Mouse (Mus musculus) cerebellum, adult 2 months (tissue): ENCODE results near the gene 2310034G01Rik.

Source experiments
- CTCF ChIP-seq: fragments of 200-500 bp; IDR thresholded peaks from 2 replicates; pipeline ENCODE4 v1.5.1; 2011; ENCODE audit warnings: low read depth, mild to moderate bottlenecking, control low read depth, low read length, moderate library complexity, borderline replicate concordance; ENCODE audit not compliant: insufficient read depth
- POLR2A ChIP-seq: fragments of 200-500 bp; IDR thresholded peaks from 2 replicates; pipeline ENCODE4 v1.6.1; 2011; ENCODE audit warnings: low read length, control low read depth, borderline replicate concordance; ENCODE audit not compliant: insufficient read depth

DNA sequence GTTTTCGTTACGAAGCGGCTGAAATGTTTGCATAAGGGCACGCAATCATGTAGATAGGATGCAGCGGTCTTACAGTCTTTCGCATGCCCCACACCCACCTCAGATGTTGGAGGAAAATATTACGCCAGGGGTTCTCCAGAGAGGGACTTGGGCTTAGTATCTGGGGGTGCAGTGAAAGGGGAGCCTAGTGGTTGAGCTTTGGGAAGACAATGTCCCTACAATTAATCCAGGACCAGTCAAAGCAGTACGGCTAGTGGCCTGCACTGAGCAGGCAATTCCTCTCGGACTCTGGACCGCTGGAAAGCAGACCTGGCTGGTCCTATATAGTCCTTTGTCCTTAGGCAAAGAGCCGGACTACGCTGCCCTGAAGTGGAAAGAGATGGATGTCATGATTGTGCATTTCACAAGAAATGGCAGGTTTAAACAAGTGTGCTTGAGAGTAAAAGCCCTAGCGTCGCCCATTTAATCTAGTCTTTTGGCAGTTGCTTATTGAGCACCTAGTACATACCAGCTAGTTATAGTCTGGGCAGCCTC lies 22.5 kb downstream of the 2310034G01Rik start:
- TF ChIP-seq POLR2A (no peak), CTCF (no peak)
